Mouse (Mus musculus) liver, adult 2 months (tissue): ENCODE measurements around the gene Prg3.

Experiments
- CTCF ChIP-seq: fragments of 200-500 bp; IDR thresholded peaks from 2 replicates; pipeline ENCODE4 v1.5.1; 2011; ENCODE audit warnings: low read depth, low read length, control low read depth
- POLR2A ChIP-seq: fragments of 200-500 bp; IDR thresholded peaks from 2 replicates; pipeline ENCODE4 v1.6.1; 2011; ENCODE audit warnings: low read length, control low read depth; ENCODE audit not compliant: insufficient read depth; ENCODE audit errors: extremely low read depth

GRCm38 (mm10) chr2:84962906-84963507, 25.0 kb upstream of the Prg3 start:
- TF ChIP-seq CTCF (no peak), POLR2A (no peak)
